Mouse (Mus musculus) stomach, embryonic 14.5 days (tissue): ENCODE data around the gene Cfap100. TPM values are rescaled to one million over a fixed set of nuclear protein-coding genes. Genes with fewer than 3 reads are reported as not detected.

ENCODE experiments used
- ATAC-seq: fragments of 200-750 bp; cut with Nextera tagmentation; 2 replicates; pipeline ENCODE4 v1.8.0; 2017; ENCODE audit warnings: low read depth, moderate TSS enrichment; ENCODE audit not compliant: insufficient number of reproducible peaks, insufficient read depth, low FRiP score
- H3K27ac ChIP-seq: fragments of 300-500 bp; sonication (generic); 2 replicates; pipeline ENCODE4 v1.5.1; 2014; ENCODE audit warnings: mild to moderate bottlenecking, low read length, moderate library complexity, mixed read lengths
- H3K27me3 ChIP-seq: fragments of 300-500 bp; sonication (generic); 2 replicates; pipeline ENCODE4 v1.6.1; 2014; ENCODE audit warnings: low read length, control low read depth, mixed read lengths; ENCODE audit not compliant: control insufficient read depth, insufficient read depth
- H3K36me3 ChIP-seq: fragments of 300-500 bp; sonication (generic); 2 replicates; pipeline ENCODE4 v1.6.1; 2014; ENCODE audit warnings: mild to moderate bottlenecking, control low read depth, low read length, moderate library complexity, mixed read lengths; ENCODE audit not compliant: control insufficient read depth, insufficient read depth
- H3K4me1 ChIP-seq: fragments of 300-500 bp; sonication (generic); 2 replicates; pipeline ENCODE4 v1.6.1; 2014; ENCODE audit warnings: low read length, control low read depth, mixed read lengths; ENCODE audit not compliant: control insufficient read depth, insufficient read depth
- H3K4me2 ChIP-seq: fragments of 300-500 bp; sonication (generic); replicated peaks from 2 replicates; pipeline ENCODE4 v1.6.1; 2014; ENCODE audit warnings: low read depth, low read length, control low read depth
- H3K4me3 ChIP-seq: fragments of 300-500 bp; sonication (generic); 2 replicates; pipeline ENCODE4 v1.5.1; 2014; ENCODE audit warnings: low read depth, low read length, control low read depth
- H3K9ac ChIP-seq: fragments of 300-500 bp; sonication (generic); replicated peaks from 2 replicates; pipeline ENCODE4 v1.6.1; 2014; ENCODE audit warnings: low read depth, mild to moderate bottlenecking, control low read depth, low read length, moderate library complexity, mixed read lengths
- H3K9me3 ChIP-seq: fragments of 300-500 bp; sonication (generic); 2 replicates; pipeline ENCODE4 v1.6.1; 2016; ENCODE audit warnings: low read depth, low read length, control low read depth; ENCODE audit not compliant: control insufficient read depth
- WGBS: fragments of 180-500 bp; shearing (Covaris S2); extraction: QIAGEN DNeasy Blood & Tissue Kit; methylation state at CpG from one replicate; pipeline ENCODE4 v1.1.7; 2014; 5-methylcytosine and 5-hydroxymethylcytosine counted together
- polyA plus RNA-seq: library from polyadenylated mRNA; unstranded; fragments of >200 nt; fragmentation: Nextera tagmentation; extraction: Ambion mirVana; gene quantifications from 2 replicates; pipeline ENCODE4 v1.2.1, GENCODE M21; 2014

Cfap100 gene
- polyA plus RNA-seq, 1 experiment from 2014 or later = 0.61 TPM

DNA sequence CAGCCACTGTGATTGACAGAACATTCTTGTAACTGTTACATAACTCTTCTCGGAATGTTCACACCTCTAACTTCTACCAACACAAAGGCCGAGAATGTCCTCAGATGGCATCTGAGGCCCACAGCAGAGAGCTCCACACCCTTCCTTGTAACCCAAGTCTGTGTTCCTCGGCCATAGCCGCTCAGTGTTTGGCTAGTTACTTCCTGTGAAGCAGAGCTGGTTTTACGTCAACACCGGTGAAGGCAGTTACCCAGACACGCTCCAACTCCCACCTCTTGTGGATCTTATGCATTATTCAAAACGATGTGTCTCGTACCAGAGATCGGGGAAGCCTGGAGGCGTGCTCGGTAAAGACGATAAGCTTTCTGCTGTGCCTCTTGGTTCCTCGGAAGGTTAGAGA is 1.3 kb upstream of the Cfap100 start:
- Histone ChIP-seq H3K4me3 (no peak overlapping the region), H3K27ac (no peak overlapping the region), H3K9me3 (no peaks in the 10 kb centered on the region), H3K4me1 (no peaks in the 10 kb centered on the region), H3K4me2 (no peak overlapping the region), H3K36me3 (no peaks in the 10 kb centered on the region), H3K27me3 (peaks cover 6% of the 10 kb centered on the region; the same call in 1 of the 2 replicates), H3K9ac (no peak overlapping the region)
- 74% methylated on average over 14 of the region's 14 CpGs for WGBS
- no peak for ATAC-seq

DNA sequence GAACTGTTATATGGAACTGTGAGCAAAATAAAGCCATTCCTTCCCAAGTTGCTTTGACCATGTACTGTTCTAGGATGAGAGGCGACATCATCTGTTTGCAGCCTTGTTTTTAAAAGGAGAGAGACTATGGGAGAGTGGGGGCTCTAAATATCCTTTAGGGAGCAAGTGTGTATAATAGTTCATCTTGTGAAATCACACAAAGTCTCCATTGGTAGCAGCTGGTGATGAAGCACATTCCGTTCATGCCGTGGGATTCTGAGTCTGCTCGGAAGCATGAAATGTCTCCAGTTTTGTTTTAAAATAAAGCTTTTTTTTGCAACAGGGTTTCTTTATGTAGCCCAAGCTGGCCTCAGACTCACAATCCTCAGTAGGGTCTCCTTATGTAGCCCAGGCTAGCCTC is 2.6 kb downstream of the Cfap100 start:
- no peak for ATAC-seq
- Histone ChIP-seq H3K36me3 (no peaks in the 10 kb centered on the region), H3K27me3 (peaks cover 6% of the 10 kb centered on the region; the same call in 1 of the 2 replicates), H3K4me2 (no peak overlapping the region), H3K4me1 (no peaks in the 10 kb centered on the region), H3K9ac (no peak overlapping the region), H3K27ac (no peak overlapping the region), H3K9me3 (no peaks in the 10 kb centered on the region), H3K4me3 (no peak overlapping the region)
- 64% methylated on average over 4 of the region's 4 CpGs for WGBS

DNA sequence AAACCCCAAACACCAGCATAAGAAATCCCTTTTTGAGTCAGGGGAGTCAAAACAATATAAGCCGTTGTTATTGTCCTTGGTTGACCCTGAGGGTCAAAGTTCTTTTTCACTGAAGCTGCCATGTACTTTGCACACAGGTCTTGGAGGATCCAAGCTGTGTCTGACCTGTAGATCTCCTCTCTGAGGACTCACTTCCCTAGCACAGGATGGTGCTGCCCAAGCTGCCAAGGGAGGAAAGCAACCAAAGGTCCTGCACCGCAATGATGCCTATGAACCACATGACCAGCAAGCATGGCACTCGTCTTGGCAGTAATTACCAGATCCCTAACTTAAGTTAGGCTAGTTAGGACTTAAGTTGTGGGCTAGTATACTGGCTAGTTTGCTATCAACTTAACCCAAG is 3.2 kb downstream of the Cfap100 start:
- no peaks in the 10 kb centered on the region for H3K9me3 ChIP-seq
- no peak overlapping the region for H3K27ac ChIP-seq
- peaks cover 6% of the 10 kb centered on the region; the same call in 1 of the 2 replicates for H3K27me3 ChIP-seq
- H3K4me2 ChIP-seq = no peak overlapping the region
- no peaks in the 10 kb centered on the region for H3K36me3 ChIP-seq
- H3K4me1 ChIP-seq = no peaks in the 10 kb centered on the region
- H3K4me3 ChIP-seq = no peak overlapping the region
- no peak for ATAC-seq
- no peak overlapping the region for H3K9ac ChIP-seq
- WGBS = 82% methylated on average over 3 of the region's 3 CpGs

DNA sequence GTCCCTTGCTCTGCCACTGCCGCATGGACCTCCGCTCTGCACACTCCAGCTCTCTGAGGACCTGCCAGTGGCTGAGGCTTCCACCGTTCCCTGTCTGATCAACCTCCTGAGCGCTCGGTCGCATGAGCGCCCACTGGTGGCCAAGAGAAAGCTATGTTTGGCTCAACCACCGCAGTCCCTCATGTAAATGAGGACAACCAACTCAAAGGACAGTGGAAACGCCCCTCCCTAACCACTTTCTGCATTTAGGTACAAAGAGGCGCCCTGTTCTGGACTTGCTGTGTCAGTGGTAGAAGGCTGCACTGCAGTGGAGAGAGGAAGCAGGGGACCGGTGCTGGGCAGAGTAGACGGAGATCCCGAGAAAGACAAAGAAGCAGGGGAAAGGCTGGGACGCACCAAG is 6.0 kb downstream of the Cfap100 start:
- Histone ChIP-seq H3K4me2 (peak overlapping the region; percentile 40), H3K27me3 (peaks cover 6% of the 10 kb centered on the region; the same call in 1 of the 2 replicates), H3K36me3 (no peaks in the 10 kb centered on the region), H3K4me1 (no peaks in the 10 kb centered on the region), H3K4me3 (no peak overlapping the region), H3K9ac (no peak overlapping the region), H3K9me3 (no peaks in the 10 kb centered on the region), H3K27ac (no peak overlapping the region)
- WGBS = 9% methylated on average over 14 of the region's 14 CpGs
- peak; percentile 66; the same call in 1 of the 2 replicates for ATAC-seq

DNA sequence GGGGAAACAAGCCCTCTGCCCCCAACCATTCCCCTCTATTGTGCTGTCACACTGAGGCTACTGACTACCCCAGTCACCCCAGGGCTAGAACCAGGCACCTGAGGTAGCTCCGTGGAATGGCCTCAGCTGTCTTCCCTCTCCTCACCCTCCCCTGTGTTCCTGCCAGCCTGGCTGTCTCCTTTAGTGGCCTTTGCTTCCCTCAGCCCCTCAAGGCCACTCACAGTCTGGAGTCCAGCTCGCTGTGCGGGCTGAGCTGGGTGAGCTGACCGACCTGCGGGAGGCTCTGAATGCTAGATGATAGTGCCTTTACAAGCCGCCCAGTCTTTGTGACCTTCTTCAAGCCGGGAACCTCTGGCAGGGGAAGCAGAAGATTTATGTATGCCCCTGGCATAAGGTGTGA is 16.7 kb downstream of the Cfap100 start:
- H3K27me3 ChIP-seq = no peaks in the 10 kb centered on the region
- 73% methylated on average over 7 of the region's 7 CpGs for WGBS
- H3K9ac ChIP-seq = no peak overlapping the region
- H3K36me3 ChIP-seq = no peaks in the 10 kb centered on the region
- no peaks in the 10 kb centered on the region for H3K4me1 ChIP-seq
- no peak overlapping the region for H3K27ac ChIP-seq
- no peak overlapping the region for H3K4me2 ChIP-seq
- H3K4me3 ChIP-seq = no peak overlapping the region
- no peaks in the 10 kb centered on the region for H3K9me3 ChIP-seq
- no peak for ATAC-seq

DNA sequence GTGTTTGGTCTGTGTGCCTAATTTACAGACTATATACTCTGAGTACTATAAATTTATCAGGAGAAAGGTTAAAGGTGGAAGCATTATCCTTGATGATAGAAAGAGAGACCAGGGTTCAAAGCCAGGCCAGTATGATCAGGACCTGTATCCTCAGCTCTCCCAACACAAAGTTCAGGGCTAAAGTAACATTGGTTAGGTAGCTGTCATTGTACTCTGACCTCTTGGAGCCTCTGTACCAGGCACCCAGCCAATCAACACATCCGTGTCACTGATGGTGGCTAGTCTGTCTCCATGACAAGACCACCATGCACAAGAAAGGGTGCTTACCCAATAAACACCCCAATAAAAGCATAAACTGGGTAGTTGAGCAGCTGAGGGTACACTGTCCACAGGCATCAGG is 17.6 kb downstream of the Cfap100 start:
- H3K4me3 ChIP-seq = no peak overlapping the region
- no peaks in the 10 kb centered on the region for H3K4me1 ChIP-seq
- H3K27ac ChIP-seq = no peak overlapping the region
- H3K27me3 ChIP-seq = no peaks in the 10 kb centered on the region
- H3K4me2 ChIP-seq = no peak overlapping the region
- ATAC-seq = no peak
- 71% methylated on average over 1 of the region's 1 CpGs for WGBS
- no peak overlapping the region for H3K9ac ChIP-seq
- no peaks in the 10 kb centered on the region for H3K36me3 ChIP-seq
- no peaks in the 10 kb centered on the region for H3K9me3 ChIP-seq

DNA sequence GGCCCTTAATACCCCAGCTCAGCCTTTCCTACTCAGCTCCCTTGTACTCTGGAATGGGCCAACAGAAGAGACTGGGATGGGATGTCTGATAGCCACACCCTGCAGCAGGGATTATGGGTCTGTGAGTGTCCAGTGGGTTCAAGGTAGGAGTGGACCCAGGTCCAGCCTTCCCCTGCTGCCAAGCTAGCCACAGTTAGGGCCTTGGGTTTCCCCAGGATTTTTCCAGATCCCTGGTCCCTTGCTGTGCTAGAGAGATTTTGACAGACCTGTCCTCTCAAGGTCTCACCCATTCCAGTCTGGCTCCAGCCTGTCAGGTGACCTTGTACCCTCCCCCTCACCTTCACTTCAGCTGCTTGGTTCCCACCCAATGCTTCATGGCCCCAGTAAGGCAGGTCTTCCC is 20.0 kb downstream of the Cfap100 start:
- H3K4me1 ChIP-seq = no peaks in the 10 kb centered on the region
- no peak overlapping the region for H3K4me2 ChIP-seq
- H3K36me3 ChIP-seq = peaks cover 4% of the 10 kb centered on the region
- no peaks in the 10 kb centered on the region for H3K27me3 ChIP-seq
- no peak overlapping the region for H3K9ac ChIP-seq
- H3K27ac ChIP-seq = no peak overlapping the region; the same call in 1 of the 2 replicates
- H3K4me3 ChIP-seq = no peak overlapping the region
- H3K9me3 ChIP-seq = no peaks in the 10 kb centered on the region
- no peak for ATAC-seq

DNA sequence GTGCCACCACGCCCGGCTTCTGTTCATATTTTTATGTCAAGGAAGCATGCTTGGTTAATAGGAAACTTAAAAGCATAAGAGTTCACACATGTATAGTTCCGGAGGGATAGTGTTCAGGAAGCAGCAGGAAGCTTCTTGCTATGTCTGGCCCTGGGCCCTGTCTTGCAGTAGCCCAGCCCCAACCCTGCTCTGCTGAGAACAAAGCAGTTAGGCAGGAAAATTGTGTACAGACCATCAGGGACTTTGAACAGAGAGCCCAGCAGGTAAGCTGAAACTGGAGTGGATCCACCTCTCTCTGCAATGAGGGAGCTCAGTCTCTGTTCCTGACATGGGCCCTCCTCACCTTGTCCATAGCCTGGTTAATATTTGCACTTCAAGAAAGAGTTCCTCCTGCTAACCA is 31.3 kb downstream of the Cfap100 start:
- no peaks in the 10 kb centered on the region for H3K27me3 ChIP-seq
- no peak overlapping the region for H3K4me3 ChIP-seq
- H3K4me1 ChIP-seq = no peaks in the 10 kb centered on the region
- ATAC-seq = no peak
- H3K27ac ChIP-seq = no peak overlapping the region
- no peak overlapping the region for H3K9ac ChIP-seq
- no peaks in the 10 kb centered on the region for H3K9me3 ChIP-seq
- WGBS = 92% methylated on average over 3 of the region's 3 CpGs
- H3K36me3 ChIP-seq = peaks cover 10% of the 10 kb centered on the region; the same call in 1 of the 2 replicates
- no peak overlapping the region for H3K4me2 ChIP-seq

DNA sequence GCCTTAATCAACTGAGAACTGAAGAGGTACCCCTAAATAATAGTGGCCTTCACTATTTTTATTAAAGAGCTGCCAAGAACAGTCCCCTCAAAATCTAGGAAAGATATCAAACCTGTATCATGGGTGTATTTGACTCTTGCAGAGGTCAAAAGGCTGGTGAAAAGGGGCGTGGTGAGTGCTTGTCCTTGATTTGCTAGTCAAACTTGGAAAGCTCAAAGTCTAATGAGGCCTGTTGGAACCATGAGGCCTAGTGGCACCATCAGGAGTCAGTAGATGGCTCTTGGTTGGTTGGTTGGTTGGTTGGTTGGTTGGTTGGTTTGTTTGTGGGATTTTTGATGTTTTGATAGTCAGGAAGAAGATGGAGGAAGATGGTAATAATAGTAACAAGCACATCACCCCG is 32.8 kb downstream of the Cfap100 start:
- no peak for ATAC-seq
- Histone ChIP-seq H3K4me3 (no peak overlapping the region), H3K27ac (no peak overlapping the region), H3K36me3 (peaks cover 5% of the 10 kb centered on the region; the same call in 1 of the 2 replicates), H3K4me1 (no peaks in the 10 kb centered on the region), H3K9ac (no peak overlapping the region), H3K9me3 (no peaks in the 10 kb centered on the region), H3K4me2 (no peak overlapping the region), H3K27me3 (no peaks in the 10 kb centered on the region)
- WGBS = 92% methylated on average over 2 of the region's 2 CpGs
